In genomic region chr6:127321031-127321430, GRCm38 (mm10) we compare ENCODE assay signal across 13 mouse cellular contexts.
DNase-seq lines count a peak whose midpoint lies in the region; ATAC-seq and TF ChIP-seq lines count a peak whose summit lies in the region.
"Had no signal": no experiment of that assay in that cellular context is flagged by ENCODE, and none has a peak within 500 bp of the region (broad histone marks: within the 10 kb centered on the region; RNA-seq: fewer than 3 reads in every experiment).

No protein-coding gene starts in this region.

- H3K4me1 ChIP-seq in lung, embryonic 14.5 days (ENCODE audit: insufficient read depth) = 0 out of 2 replicates have a peak, but pooled peaks cover 8% of the 10 kb centered on the region
- peaks cover 88% of the 10 kb centered on the region for H3K4me1 ChIP-seq in liver, embryonic 13.5 days (replicated peaks)
- H3K4me1 ChIP-seq in hindbrain, embryonic 10.5 days (replicated peaks) = peaks cover 26% of the 10 kb centered on the region
- 0 out of 2 replicates have a peak, but pooled peaks cover 2% of the 10 kb centered on the region for H3K4me1 ChIP-seq in midbrain, embryonic 11.5 days (ENCODE audit: control insufficient read depth, insufficient read depth, low read length)

- H3K27ac ChIP-seq in lung, embryonic 14.5 days (ENCODE audit: low read depth) = no peak overlapping the region; the same call in 1 of the 2 replicates
- peak overlapping the region; percentile 98 for H3K27ac ChIP-seq in liver, embryonic 13.5 days
- no peak overlapping the region for H3K27ac ChIP-seq in hindbrain, embryonic 10.5 days
- no peak overlapping the region for H3K27ac ChIP-seq in midbrain, embryonic 11.5 days (ENCODE audit: low read depth, low read length)

- H3K27me3 ChIP-seq in lung, embryonic 14.5 days (ENCODE audit: insufficient read depth, low read length) = no peaks in the 10 kb centered on the region
- H3K27me3 ChIP-seq in liver, embryonic 13.5 days = 0 out of 2 replicates have a peak, but pooled peaks cover 6% of the 10 kb centered on the region
- H3K27me3 ChIP-seq in hindbrain, embryonic 10.5 days (ENCODE audit: insufficient read depth, poor library complexity, severe bottlenecking) = 0 out of 2 replicates have a peak, but pooled peaks cover 7% of the 10 kb centered on the region
- no peaks in the 10 kb centered on the region for H3K27me3 ChIP-seq in midbrain, embryonic 11.5 days (ENCODE audit: control insufficient read depth, insufficient read depth, low read length)

- ATAC-seq in lung, embryonic 14.5 days (ENCODE audit: insufficient read depth) = 0 out of 2 replicates have a peak, but pooled peaks have one; percentile 32
- ATAC-seq in erythroblast, adult 5-6 weeks (replicated peaks; ENCODE audit: low FRiP score, poor library complexity, severe bottlenecking) = peak; percentile 73
- ATAC-seq in liver, embryonic 13.5 days (ENCODE audit: low read depth) = peak; percentile 86
- ATAC-seq in monocyte, adult 5-6 weeks (replicated peaks; ENCODE audit: insufficient number of reproducible peaks, low FRiP score, low TSS enrichment, poor library complexity, severe bottlenecking) = no peak
- ATAC-seq in midbrain, embryonic 11.5 days (ENCODE audit: low FRiP score) = no peak

- no peak overlapping the region for H3K9ac ChIP-seq in lung, embryonic 14.5 days
- peak overlapping the region; percentile 67 for H3K9ac ChIP-seq in liver, embryonic 13.5 days
- H3K9ac ChIP-seq in midbrain, embryonic 11.5 days (ENCODE audit: low read length) = no peak overlapping the region

- H3K36me3 ChIP-seq in lung, embryonic 14.5 days (ENCODE audit: insufficient read depth) = no peaks in the 10 kb centered on the region
- H3K36me3 ChIP-seq in liver, embryonic 13.5 days = no peaks in the 10 kb centered on the region
- no peaks in the 10 kb centered on the region for H3K36me3 ChIP-seq in hindbrain, embryonic 10.5 days
- no peaks in the 10 kb centered on the region for H3K36me3 ChIP-seq in midbrain, embryonic 11.5 days (ENCODE audit: control insufficient read depth, insufficient read depth, low read length)

- no peak for TF ChIP-seq CTCF in lung, embryonic 14.5 days (IDR thresholded peaks at IDR 0.05; ENCODE audit: low read depth)

- no peak for DNase-seq in lung, embryonic 14.5 days
- no peak for DNase-seq in lung, postnatal 4 days
- DNase-seq in liver, embryonic 13.5 days = peak; percentile 55
- no peak for DNase-seq in hindbrain, embryonic 10.5 days (ENCODE audit: low spot score)
- no peak for DNase-seq in midbrain, embryonic 11.5 days (ENCODE audit: low spot score, missing footprints)
- DNase-seq: cerebellum, adult 18-20 months; gastrocnemius, postnatal 25 days; heart, postnatal 10 days; kidney, postnatal 25 days; lung, adult 2 months; right cerebral cortex, postnatal 14 days had no signal

- WGBS in lung, embryonic 14.5 days = 78% methylated on average over 3 of the region's 3 CpGs
- 10% methylated on average over 3 of the region's 3 CpGs for WGBS in liver, embryonic 13.5 days (ENCODE audit: insufficient replicate concordance)
- WGBS in hindbrain, embryonic 10.5 days = 91% methylated on average over 3 of the region's 3 CpGs
- 92% methylated on average over 3 of the region's 3 CpGs for WGBS in midbrain, embryonic 11.5 days

- H3K4me3 ChIP-seq in lung, embryonic 14.5 days (ENCODE audit: low read depth, low read length) = no peak overlapping the region
- H3K4me3 ChIP-seq in liver, embryonic 13.5 days (replicated peaks) = peak overlapping the region; percentile 31
- no peak overlapping the region for H3K4me3 ChIP-seq in hindbrain, embryonic 10.5 days
- H3K4me3 ChIP-seq in midbrain, embryonic 11.5 days (ENCODE audit: low read depth, low read length) = no peak overlapping the region

- H3K4me2 ChIP-seq in lung, embryonic 14.5 days = no peak overlapping the region
- peak overlapping the region; percentile 64 for H3K4me2 ChIP-seq in liver, embryonic 13.5 days
- no peak overlapping the region for H3K4me2 ChIP-seq in midbrain, embryonic 11.5 days

- no peaks in the 10 kb centered on the region for H3K9me3 ChIP-seq in lung, embryonic 14.5 days (ENCODE audit: low read depth, low read length)
- H3K9me3 ChIP-seq in liver, embryonic 13.5 days (replicated peaks) = no peaks in the 10 kb centered on the region
- H3K9me3 ChIP-seq in hindbrain, embryonic 10.5 days = no peaks in the 10 kb centered on the region
- no peaks in the 10 kb centered on the region for H3K9me3 ChIP-seq in midbrain, embryonic 11.5 days (ENCODE audit: control insufficient read depth, low read length)

Comparison
In these comparisons a context has a peak if more than half of its experiments do, and no peak if none do; other contexts are left out.
1. ATAC-seq: peak in lung, embryonic 14.5 days (single experiment), erythroblast, adult 5-6 weeks (single experiment) and liver, embryonic 13.5 days (single experiment); none in monocyte, adult 5-6 weeks (single experiment) and midbrain, embryonic 11.5 days (single experiment).